12 mouse cellular contexts compared by ENCODE assay signal in the genomic region with DNA sequence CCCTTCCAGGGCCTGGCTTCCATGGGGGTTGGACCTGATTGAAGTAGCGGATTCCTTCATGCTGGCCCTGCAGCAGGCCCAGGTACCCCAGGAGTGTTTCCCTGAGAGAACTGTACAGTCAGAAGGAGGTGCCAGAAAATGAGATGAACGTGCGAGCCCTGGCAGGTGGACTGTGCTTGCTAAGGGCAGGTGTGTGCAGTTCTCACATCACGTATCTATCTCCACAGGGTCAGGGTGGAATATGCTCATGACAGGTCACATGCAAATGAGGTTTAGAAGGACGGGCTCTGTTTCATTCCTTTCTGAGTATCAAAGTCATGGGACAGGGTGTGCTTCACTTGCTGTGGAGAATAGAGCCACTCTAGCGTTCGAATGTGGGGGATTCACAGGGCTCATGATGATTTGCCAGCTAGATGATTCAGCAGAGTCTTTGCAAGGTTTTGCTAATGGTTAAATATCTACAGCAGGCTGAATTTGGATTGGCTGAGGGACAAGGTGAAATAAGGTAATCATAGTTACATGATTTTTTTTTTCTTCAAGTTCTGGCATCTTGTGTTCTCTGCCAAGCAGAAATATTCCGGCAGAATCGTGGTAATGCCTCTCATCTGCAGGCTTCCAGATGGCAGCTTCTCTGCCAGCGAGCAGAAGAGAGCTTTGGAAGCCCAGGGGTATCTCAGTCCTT. TPM values are rescaled to one million over a fixed set of nuclear protein-coding genes. Genes with fewer than 3 reads are reported as not detected.
DNase-seq lines count a peak whose midpoint lies in the region; ATAC-seq and TF ChIP-seq lines count a peak whose summit lies in the region.
"Had no signal": no experiment of that assay in that cellular context is flagged by ENCODE, and none has a peak within 500 bp of the region (broad histone marks: within the 10 kb centered on the region; RNA-seq: fewer than 3 reads in every experiment).

No protein-coding gene starts in this region.

- 66% methylated on average over 10 of the region's 10 CpGs for WGBS in forebrain, embryonic 10.5 days
- WGBS in forebrain, embryonic 16.5 days: 48% methylated on average over 10 of the region's 10 CpGs

- peaks cover 55% of the 10 kb centered on the region for H3K4me1 ChIP-seq in forebrain, embryonic 10.5 days
- peaks cover 30% of the 10 kb centered on the region for H3K4me1 ChIP-seq in forebrain, embryonic 16.5 days (replicated peaks; ENCODE audit: control insufficient read depth, insufficient read depth, low read length)
- H3K4me1 ChIP-seq in testis, adult 2 months (ENCODE audit: control insufficient read depth, insufficient read depth, low read length): peaks cover 5% of the 10 kb centered on the region

- no peak overlapping the region for H3K9ac ChIP-seq in forebrain, embryonic 16.5 days (replicated peaks; ENCODE audit: low read depth, low read length)

- no peaks in the 10 kb centered on the region for H3K36me3 ChIP-seq in forebrain, embryonic 10.5 days (replicated peaks)
- no peaks in the 10 kb centered on the region for H3K36me3 ChIP-seq in forebrain, embryonic 16.5 days (ENCODE audit: control insufficient read depth, insufficient read depth)
- no peaks in the 10 kb centered on the region for H3K36me3 ChIP-seq in testis, adult 2 months (ENCODE audit: control insufficient read depth, insufficient read depth, low read length)

- no peak overlapping the region for H3K4me3 ChIP-seq in forebrain, embryonic 10.5 days
- H3K4me3 ChIP-seq in forebrain, embryonic 16.5 days (replicated peaks; ENCODE audit: low read length): no peak overlapping the region
- H3K4me3 ChIP-seq in testis, adult 2 months (ENCODE audit: control insufficient read depth, low read depth, low read length): no peak overlapping the region

- no peak for TF ChIP-seq POLR2A in testis, adult 2 months (IDR thresholded peaks at IDR 0.05; ENCODE audit: control insufficient read depth, low read depth, low read length)

- no peak overlapping the region for H3K4me2 ChIP-seq in forebrain, embryonic 16.5 days (ENCODE audit: low read length)
- H3K4me2 ChIP-seq: heart, embryonic 11.5 days; liver, embryonic 11.5 days had no signal

- H3K27me3 ChIP-seq in forebrain, embryonic 10.5 days (ENCODE audit: poor library complexity, severe bottlenecking): no peaks in the 10 kb centered on the region
- H3K27me3 ChIP-seq in forebrain, embryonic 16.5 days (replicated peaks; ENCODE audit: control insufficient read depth, insufficient read depth, low read length): no peaks in the 10 kb centered on the region
- H3K27me3 ChIP-seq in testis, adult 2 months (ENCODE audit: control insufficient read depth, insufficient read depth, low read length): no peaks in the 10 kb centered on the region

- no peaks in the 10 kb centered on the region for H3K9me3 ChIP-seq in forebrain, embryonic 10.5 days
- no peaks in the 10 kb centered on the region for H3K9me3 ChIP-seq in forebrain, embryonic 16.5 days (ENCODE audit: control insufficient read depth, low read length)

- DNase-seq in forebrain, embryonic 10.5 days (ENCODE audit: extremely low spot score, low spot score): no peak
- DNase-seq in layer of hippocampus, adult 18-20 months (ENCODE audit: low spot score in 2 of 2): peak; percentile 54 to 75
- no peak for DNase-seq in layer of hippocampus, adult 9-10 months (ENCODE audit: low spot score)
- no peak for DNase-seq in testis, postnatal 10 days (ENCODE audit: low spot score)
- no peak for DNase-seq in retina, embryonic 14.5 days (ENCODE audit: low spot score)
- DNase-seq in spleen, adult 12 weeks (ENCODE audit: low spot score): no peak
- DNase-seq: embryo, embryonic 11 days; lung, postnatal 4 days had no signal

- no peak for TF ChIP-seq CTCF in testis, adult 2 months (IDR thresholded peaks at IDR 0.05; ENCODE audit: control insufficient read depth, insufficient read depth, insufficient replicate concordance, low read depth, low read length)

- peak overlapping the region; percentile 58; the same call in 1 of the 2 replicates for H3K27ac ChIP-seq in forebrain, embryonic 10.5 days
- H3K27ac ChIP-seq in forebrain, embryonic 16.5 days (ENCODE audit: low read length): no peak overlapping the region
- peak overlapping the region; percentile 24; the same call in 1 of the 2 replicates for H3K27ac ChIP-seq in testis, adult 2 months (ENCODE audit: control insufficient read depth, insufficient read depth, low read depth, low read length)

- no peak; the same call in 1 of the 2 replicates for ATAC-seq in forebrain, embryonic 16.5 days

RNA-seq across cellular contexts. Expression of gene Tspan5, which starts 28.8 kb away (rescaled TPM):
- 25.3 and 25.7 TPM in 2 replicates for polyA plus RNA-seq in forebrain, embryonic 10.5 days (2016; fragmentation: Nextera tagmentation; extraction: Ambion mirVana)
- polyA plus RNA-seq in forebrain, embryonic 16.5 days (2015; fragmentation: Nextera tagmentation; extraction: Ambion mirVana): 98.7 and 113 TPM in 2 replicates
- total RNA-seq in layer of hippocampus, adult 18-20 months (2021): 100 to 1,000 TPM; 197 to 205 TPM
- 23.6 and 27.9 TPM in 2 replicates for polyA plus RNA-seq in testis, adult 2 months (2012; rRNA removed)

Comparison
In these comparisons a context has a peak if more than half of its experiments do, and no peak if none do; other contexts are left out.
1. DNase-seq: peak in layer of hippocampus, adult 18-20 months (2 of 2); none in forebrain, embryonic 10.5 days (single experiment), layer of hippocampus, adult 9-10 months (single experiment), testis, postnatal 10 days (single experiment), retina, embryonic 14.5 days (single experiment) and spleen, adult 12 weeks (single experiment).